Mouse (Mus musculus) midbrain, embryonic 12.5 days (tissue): ENCODE measurements around the gene Larp1b. TPM values are rescaled to one million over a fixed set of nuclear protein-coding genes. Genes with fewer than 3 reads are reported as not detected.
"Not testable (repeated sequence)": the region's sequence is repeated elsewhere in the genome, so short reads cannot be mapped to it uniquely, and the experiment has no call there.

ENCODE experiments used
- ATAC-seq: fragments of 200-750 bp; cut with Nextera tagmentation; 2 replicates; pipeline ENCODE4 v1.8.0; 2017; ENCODE audit warnings: low read depth, moderate TSS enrichment, moderate library complexity; ENCODE audit not compliant: low FRiP score
- H3K27ac ChIP-seq: fragments of 300-500 bp; sonication (generic); replicated peaks from 2 replicates; pipeline ENCODE4 v1.5.1; 2016; ENCODE audit warnings: mild to moderate bottlenecking
- H3K27me3 ChIP-seq: fragments of 300-500 bp; sonication (generic); 2 replicates; pipeline ENCODE4 v1.6.1; 2016; ENCODE audit warnings: mild to moderate bottlenecking
- H3K36me3 ChIP-seq: fragments of 300-500 bp; sonication (generic); 2 replicates; pipeline ENCODE4 v1.6.1; 2016
- H3K4me1 ChIP-seq: fragments of 300-500 bp; sonication (generic); 2 replicates; pipeline ENCODE4 v1.6.1; 2016
- H3K4me2 ChIP-seq: fragments of 300-500 bp; sonication (generic); replicated peaks from 2 replicates; pipeline ENCODE4 v1.6.1; 2016; ENCODE audit warnings: mild to moderate bottlenecking, moderate library complexity
- H3K4me3 ChIP-seq: fragments of 300-500 bp; sonication (generic); 2 replicates; pipeline ENCODE4 v1.5.1; 2016; ENCODE audit warnings: mild to moderate bottlenecking
- H3K9ac ChIP-seq: fragments of 300-500 bp; sonication (generic); replicated peaks from 2 replicates; pipeline ENCODE4 v1.6.1; 2016; ENCODE audit warnings: mild to moderate bottlenecking, moderate library complexity
- H3K9me3 ChIP-seq: fragments of 300-500 bp; sonication (generic); 2 replicates; pipeline ENCODE4 v1.6.1; 2016; ENCODE audit warnings: mild to moderate bottlenecking
- WGBS: fragments of 180-500 bp; shearing (Covaris S2); methylation state at CpG from one replicate; pipeline ENCODE4 v1.1.7; 2016; 5-methylcytosine and 5-hydroxymethylcytosine counted together
- polyA plus RNA-seq: library from polyadenylated mRNA; unstranded; fragments of >200 nt; fragmentation: Nextera tagmentation; extraction: Ambion mirVana; gene quantifications from 2 replicates; pipeline ENCODE4 v1.2.1, GENCODE M21; 2016

Gene Larp1b
- 2.2 and 4.3 TPM in 2 replicates for polyA plus RNA-seq

- peak; percentile 97 for ATAC-seq
- H3K9ac ChIP-seq, result peak within 1 kb of the TSS; percentile 81
- no peaks in the 10 kb centered on the region for H3K36me3 ChIP-seq
- under 1% methylated on average over 53 of the region's 66 CpGs for WGBS
- H3K4me3 ChIP-seq, result peak within 1 kb of the TSS; percentile 84
- H3K27me3 ChIP-seq, result peaks cover 29% of the 10 kb centered on the region
- H3K4me2 ChIP-seq, result peak within 1 kb of the TSS; percentile 97
- peaks cover 7% of the 10 kb centered on the region for H3K4me1 ChIP-seq
- H3K27ac ChIP-seq, result peak within 1 kb of the TSS; percentile 81
- no peaks in the 10 kb centered on the region for H3K9me3 ChIP-seq
These were observed at the start of gene Larp1b for GRCm38 (mm10) chr3:40949170-40949902. Gene Larp1b (plus strand): TSS chr3:40949828.

GRCm38 (mm10) chr3:40902443-40902842 lies 47.2 kb upstream of the Larp1b start, which contains the start of gene 1700034I23Rik:
Gene 1700034I23Rik (minus strand): TSS chr3:40902543.
- ATAC-seq, H3K9me3 ChIP-seq: not testable (repeated sequence)

GRCm38 (mm10) chr3:40938189-40938588 lies 11.4 kb upstream of the Larp1b start:
- 89% methylated on average over 5 of the region's 5 CpGs for WGBS
- ATAC-seq, result no peak
- H3K9me3 ChIP-seq, result no peaks in the 10 kb centered on the region

More at GRCm38 (mm10) chr3:40902443-40902842, 47.2 kb upstream of the Larp1b start, which contains the start of gene 1700034I23Rik:
- not testable (repeated sequence) for H3K4me2 ChIP-seq, H3K9ac ChIP-seq, H3K4me1 ChIP-seq, H3K27ac ChIP-seq, H3K36me3 ChIP-seq, H3K27me3 ChIP-seq, H3K4me3 ChIP-seq
- 96% methylated on average over 7 of the region's 10 CpGs for WGBS

GRCm38 (mm10) chr3:40938592-40938991 lies 11.0 kb upstream of the Larp1b start:
- Histone ChIP-seq H3K9me3 (no peaks in the 10 kb centered on the region), H3K4me2 (no peak overlapping the region), H3K27ac (no peak overlapping the region), H3K4me3 (no peak overlapping the region), H3K36me3 (peaks cover 8% of the 10 kb centered on the region), H3K4me1 (no peaks in the 10 kb centered on the region), H3K27me3 (no peaks in the 10 kb centered on the region), H3K9ac (no peak overlapping the region)
- no peak for ATAC-seq
- WGBS, result 90% methylated on average over 4 of the region's 4 CpGs

More at GRCm38 (mm10) chr3:40938189-40938588, 11.4 kb upstream of the Larp1b start:
- Histone ChIP-seq H3K9ac (no peak overlapping the region), H3K27me3 (no peaks in the 10 kb centered on the region), H3K4me2 (no peak overlapping the region), H3K27ac (no peak overlapping the region), H3K36me3 (peaks cover 12% of the 10 kb centered on the region), H3K4me3 (no peak overlapping the region), H3K4me1 (no peaks in the 10 kb centered on the region)

GRCm38 (mm10) chr3:40939019-40939418 lies 10.6 kb upstream of the Larp1b start:
- H3K36me3 ChIP-seq, result peaks cover 4% of the 10 kb centered on the region

GRCm38 (mm10) chr3:40949903-40950600 lies 424 bp downstream of the Larp1b start:
- H3K4me1 ChIP-seq, result peaks cover 7% of the 10 kb centered on the region
- ATAC-seq, result no peak; the same call in 1 of the 2 replicates
- peak overlapping the region; percentile 81 for H3K9ac ChIP-seq
- H3K9me3 ChIP-seq, result no peaks in the 10 kb centered on the region
- no peaks in the 10 kb centered on the region for H3K36me3 ChIP-seq
- H3K4me2 ChIP-seq, result peak overlapping the region; percentile 97
- H3K27ac ChIP-seq, result peak overlapping the region; percentile 81
- peak overlapping the region; percentile 84 for H3K4me3 ChIP-seq
- under 1% methylated on average over 80 of the region's 118 CpGs for WGBS
- peaks cover 29% of the 10 kb centered on the region for H3K27me3 ChIP-seq

More at GRCm38 (mm10) chr3:40939019-40939418, 10.6 kb upstream of the Larp1b start:
- H3K27me3 ChIP-seq, result no peaks in the 10 kb centered on the region
- H3K9ac ChIP-seq, result no peak overlapping the region
- ATAC-seq, result no peak
- H3K4me3 ChIP-seq, result no peak overlapping the region
- no peak overlapping the region for H3K27ac ChIP-seq
- no peaks in the 10 kb centered on the region for H3K4me1 ChIP-seq
- H3K9me3 ChIP-seq, result no peaks in the 10 kb centered on the region
- H3K4me2 ChIP-seq, result no peak overlapping the region

- Histone ChIP-seq H3K36me3 (no peaks in the 10 kb centered on the region), H3K27me3 (peaks cover 29% of the 10 kb centered on the region), H3K27ac (peak overlapping the region; percentile 81; the same call in 1 of the 2 replicates), H3K4me3 (peak overlapping the region; percentile 84), H3K9ac (peak overlapping the region; percentile 81), H3K4me1 (peaks cover 7% of the 10 kb centered on the region), H3K9me3 (no peaks in the 10 kb centered on the region), H3K4me2 (peak overlapping the region; percentile 97)
- ATAC-seq, result 0 out of 2 replicates have a peak, but pooled peaks have one; percentile 0
- WGBS, result under 1% methylated on average over 43 of the region's 43 CpGs
These were observed 1.1 kb downstream of the Larp1b start for GRCm38 (mm10) chr3:40950601-40951201.

GRCm38 (mm10) chr3:40951365-40951764 lies 1.7 kb downstream of the Larp1b start:
- peak overlapping the region; percentile 84 for H3K4me3 ChIP-seq
- no peaks in the 10 kb centered on the region for H3K9me3 ChIP-seq
- no peak overlapping the region for H3K27ac ChIP-seq
- peaks cover 29% of the 10 kb centered on the region for H3K27me3 ChIP-seq
- 12% methylated on average over 7 of the region's 7 CpGs for WGBS
- no peak for ATAC-seq
- H3K36me3 ChIP-seq, result no peaks in the 10 kb centered on the region
- H3K9ac ChIP-seq, result no peak overlapping the region
- H3K4me2 ChIP-seq, result peak overlapping the region; percentile 97
- peaks cover 7% of the 10 kb centered on the region for H3K4me1 ChIP-seq

GRCm38 (mm10) chr3:40952606-40953005 lies 3.0 kb downstream of the Larp1b start:
- H3K27me3 ChIP-seq, result peaks cover 26% of the 10 kb centered on the region
- H3K9ac ChIP-seq, result no peak overlapping the region
- no peak for ATAC-seq
- no peaks in the 10 kb centered on the region for H3K9me3 ChIP-seq
- H3K4me2 ChIP-seq, result no peak overlapping the region
- no peak overlapping the region for H3K27ac ChIP-seq
- no peaks in the 10 kb centered on the region for H3K36me3 ChIP-seq
- H3K4me1 ChIP-seq, result peaks cover 7% of the 10 kb centered on the region
- H3K4me3 ChIP-seq, result no peak overlapping the region

- WGBS, result 81% methylated on average over 1 of the region's 1 CpGs
- peaks cover 7% of the 10 kb centered on the region for H3K4me1 ChIP-seq
- H3K27me3 ChIP-seq, result peaks cover 14% of the 10 kb centered on the region
- H3K4me2 ChIP-seq, result no peak overlapping the region
- no peaks in the 10 kb centered on the region for H3K36me3 ChIP-seq
- H3K9me3 ChIP-seq, result no peaks in the 10 kb centered on the region
- ATAC-seq, result no peak
- H3K27ac ChIP-seq, result no peak overlapping the region
- no peak overlapping the region for H3K9ac ChIP-seq
- H3K4me3 ChIP-seq, result no peak overlapping the region
These were observed 5.2 kb downstream of the Larp1b start for GRCm38 (mm10) chr3:40954792-40955191.

- no peak for ATAC-seq
- Histone ChIP-seq H3K9me3 (no peaks in the 10 kb centered on the region), H3K4me3 (no peak overlapping the region)
These were observed 9.2 kb downstream of the Larp1b start for GRCm38 (mm10) chr3:40958831-40959230.

GRCm38 (mm10) chr3:40980758-40981157 lies 31.1 kb downstream of the Larp1b start:
- no peaks in the 10 kb centered on the region for H3K36me3 ChIP-seq

More at GRCm38 (mm10) chr3:40958831-40959230, 9.2 kb downstream of the Larp1b start:
- no peak overlapping the region for H3K4me2 ChIP-seq
- H3K27me3 ChIP-seq, result no peaks in the 10 kb centered on the region
- no peak overlapping the region for H3K9ac ChIP-seq
- no peak overlapping the region for H3K27ac ChIP-seq
- H3K36me3 ChIP-seq, result no peaks in the 10 kb centered on the region
- no peaks in the 10 kb centered on the region for H3K4me1 ChIP-seq

More at GRCm38 (mm10) chr3:40980758-40981157, 31.1 kb downstream of the Larp1b start:
- H3K9ac ChIP-seq, result no peak overlapping the region
- H3K4me3 ChIP-seq, result no peak overlapping the region
- no peaks in the 10 kb centered on the region for H3K9me3 ChIP-seq
- H3K4me2 ChIP-seq, result no peak overlapping the region
- H3K4me1 ChIP-seq, result no peaks in the 10 kb centered on the region
- no peak overlapping the region for H3K27ac ChIP-seq
- no peaks in the 10 kb centered on the region for H3K27me3 ChIP-seq
- ATAC-seq, result no peak
